Mouse (Mus musculus): ENCODE results near the gene Ppp1r14c. TPM values are rescaled to one million over a fixed set of nuclear protein-coding genes. Genes with fewer than 3 reads are reported as not detected.
"Not testable (repeated sequence)": the region's sequence is repeated elsewhere in the genome, so short reads cannot be mapped to it uniquely, and the experiment has no call there.

Ppp1r14c gene
- polyA plus RNA-seq, 1 experiment from 2014 or later: 0.62 TPM

- no peak for DNase-seq (ENCODE audit: low spot score)
Measured at GRCm38 (mm10) chr10:3466135-3466626, 100.3 kb downstream of the Ppp1r14c start.

DNA sequence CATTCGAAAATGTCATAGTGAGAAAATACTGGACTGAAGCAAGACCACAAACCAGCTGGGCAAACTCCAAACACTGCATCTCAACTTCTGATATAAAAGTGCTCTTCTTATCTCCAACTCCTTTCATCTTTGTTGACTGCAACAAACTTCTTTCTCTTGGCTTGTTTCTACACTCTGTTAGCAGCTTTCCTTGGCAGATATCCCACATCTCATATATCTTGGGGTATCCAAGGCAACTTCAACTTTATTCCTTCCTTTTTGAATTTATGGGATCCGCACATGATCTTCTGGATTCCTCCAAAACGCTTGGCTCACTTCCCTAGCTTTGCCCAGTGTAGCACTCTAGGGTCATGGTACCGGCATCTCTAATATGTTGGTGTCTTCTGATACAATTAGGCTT lies 102.7 kb downstream of the Ppp1r14c start:
- DNase-seq (ENCODE audit: low spot score): no peak

GRCm38 (mm10) chr10:3476611-3477010 lies 110.8 kb downstream of the Ppp1r14c start:
- DNase-seq (ENCODE audit: low spot score): no peak

DNA sequence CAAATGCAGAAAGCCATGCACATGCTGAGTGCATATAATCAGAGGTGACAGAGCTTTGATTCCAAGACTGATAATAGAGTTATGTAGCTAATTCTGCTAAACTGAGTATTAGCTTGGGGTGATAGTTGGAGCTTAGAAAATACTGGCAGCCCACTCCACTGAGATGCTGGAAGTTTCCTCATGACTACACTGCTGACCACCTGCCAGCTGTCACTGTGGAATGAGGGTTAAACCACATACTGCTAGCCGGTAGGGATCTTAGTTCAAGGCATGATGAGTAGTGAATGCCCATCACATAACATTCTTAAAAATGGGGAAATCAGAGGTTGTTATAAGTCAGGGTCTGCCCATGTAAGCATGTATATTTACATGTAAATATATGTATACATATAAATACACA lies 113.9 kb downstream of the Ppp1r14c start:
- no peak for DNase-seq (ENCODE audit: low spot score)

GRCm38 (mm10) chr10:3490052-3490451 lies 124.2 kb downstream of the Ppp1r14c start:
- no peak for DNase-seq (ENCODE audit: low spot score)

DNA sequence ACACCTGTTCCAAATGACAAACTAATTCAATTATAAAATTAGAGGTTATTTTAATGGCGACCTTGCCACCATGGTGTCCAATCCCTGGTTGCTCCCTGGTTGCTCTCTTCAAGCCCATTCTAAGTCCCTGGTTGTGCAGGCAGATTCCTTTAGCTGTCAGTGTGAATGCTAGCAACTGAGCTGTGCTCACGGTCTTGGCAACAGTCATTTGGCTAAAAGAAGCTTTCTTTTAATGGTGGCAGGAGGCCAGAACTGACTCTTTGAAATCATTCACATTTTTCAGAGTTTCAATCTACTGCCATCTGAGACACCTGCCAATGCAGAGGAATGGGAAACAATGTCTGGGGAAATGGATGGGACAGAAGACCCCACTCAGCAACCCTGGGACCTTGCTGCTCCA lies 130.9 kb downstream of the Ppp1r14c start:
- no peak for DNase-seq (ENCODE audit: low spot score)

GRCm38 (mm10) chr10:3500846-3501245 lies 135.0 kb downstream of the Ppp1r14c start:
- DNase-seq (ENCODE audit: low spot score): not testable (repeated sequence)

GRCm38 (mm10) chr10:3507484-3508221 lies 141.8 kb downstream of the Ppp1r14c start:
- DNase-seq (ENCODE audit: low spot score): no peak

- no peak for DNase-seq (ENCODE audit: low spot score)
Measured at GRCm38 (mm10) chr10:3508222-3508588, 142.3 kb downstream of the Ppp1r14c start.

- DNase-seq (ENCODE audit: low spot score): no peak
Measured at GRCm38 (mm10) chr10:3508746-3509145, 142.9 kb downstream of the Ppp1r14c start.

DNA sequence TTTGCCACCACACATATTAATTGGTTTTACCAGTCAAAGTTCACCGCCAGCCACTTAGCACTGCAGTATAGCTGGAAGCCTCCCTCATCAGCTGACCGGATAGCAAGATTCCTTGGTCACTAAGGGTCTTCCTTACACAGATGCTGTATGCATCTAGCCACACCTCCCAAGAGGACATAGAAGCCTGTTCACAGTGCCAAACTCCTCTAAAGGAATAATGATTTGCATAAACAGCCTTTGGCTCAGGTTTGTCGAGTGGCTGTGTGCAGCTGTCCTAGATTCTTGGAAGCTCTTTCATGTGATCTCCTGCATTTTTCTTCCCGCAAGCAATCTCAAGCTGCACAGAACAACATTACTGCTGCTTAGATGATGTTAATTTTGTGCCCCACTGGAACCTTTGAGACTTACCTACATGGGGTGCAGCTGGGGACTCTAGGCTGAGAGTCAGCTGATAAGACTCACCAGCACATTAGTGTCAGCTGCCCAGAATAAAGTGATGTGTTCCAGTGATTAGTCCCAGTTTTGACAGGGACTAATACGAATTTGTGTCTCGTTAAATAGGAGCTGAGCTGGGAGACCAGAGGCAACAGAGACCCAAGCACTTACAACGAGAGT lies 143.9 kb downstream of the Ppp1r14c start:
- DNase-seq (ENCODE audit: low spot score): peak; percentile 9

- DNase-seq (ENCODE audit: low spot score): peak; percentile 53
Measured at GRCm38 (mm10) chr10:3510486-3510885, 144.6 kb downstream of the Ppp1r14c start.

- peak; percentile 62 for DNase-seq (ENCODE audit: low spot score)
Measured at GRCm38 (mm10) chr10:3511401-3511800, 145.5 kb downstream of the Ppp1r14c start.

DNA sequence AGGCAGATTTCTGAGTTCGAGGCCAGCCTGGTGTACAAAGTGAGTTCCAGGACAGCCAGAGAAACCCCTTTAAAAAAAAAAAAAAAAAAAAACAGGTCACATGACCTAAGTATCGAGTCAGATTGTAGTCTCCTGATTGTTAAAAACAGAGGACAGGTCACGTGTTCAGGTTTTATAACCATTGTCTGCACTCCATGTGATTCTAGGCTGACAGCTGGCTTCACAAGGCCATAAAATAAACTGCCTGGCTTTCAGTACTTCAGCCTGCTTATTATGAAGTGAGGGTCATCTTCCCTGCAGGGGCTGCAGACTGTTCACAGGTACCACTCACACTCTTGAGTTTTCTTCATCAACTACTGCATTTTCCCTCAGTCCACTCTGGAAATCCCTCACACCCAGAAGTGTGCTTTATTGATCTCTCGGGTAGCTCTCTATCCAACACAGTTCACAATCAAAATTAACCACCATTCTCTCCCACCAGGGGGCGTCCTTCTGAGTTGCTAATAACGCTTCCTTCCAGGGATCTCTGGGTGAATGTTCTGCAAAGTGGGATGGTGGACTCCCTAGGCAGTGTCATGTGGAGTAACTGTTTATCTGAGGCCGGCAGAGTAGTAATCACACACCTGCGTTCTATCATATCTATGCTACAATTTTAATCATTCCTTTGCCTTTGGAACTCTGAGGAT lies 146.9 kb downstream of the Ppp1r14c start:
- peak; percentile 30 for DNase-seq (ENCODE audit: low spot score)

GRCm38 (mm10) chr10:3513947-3514346 lies 148.1 kb downstream of the Ppp1r14c start:
- peak; percentile 11 for DNase-seq (ENCODE audit: low spot score)

Small RNAs within 50 kb of the gene (microRNA-seq; reads per million reads assigned to microRNA genes)
- gene Gm24482 (ENCODE audit: borderline number of aligned reads): not detected

Other genes with a start within 250 kb of the Ppp1r14c start
- 0.05 TPM in 1 of 2 replicates, not detected in the other for gene H60c, start 98.3 kb upstream of the Ppp1r14c start, polyA plus RNA-seq (2015; fragmentation: Nextera tagmentation; extraction: Ambion mirVana)
- gene Iyd, start 174.2 kb downstream of the Ppp1r14c start, polyA plus RNA-seq (2015; fragmentation: Nextera tagmentation; extraction: Ambion mirVana): 0.08 and 0.12 TPM in 2 replicates